Mouse (Mus musculus): ENCODE data around the gene Ppp1ca. TPM values are rescaled to one million over a fixed set of nuclear protein-coding genes. Genes with fewer than 3 reads are reported as not detected.
A peak's percentile ranks its signal among the peaks of the same experiment; 100 is the strongest.

The Ppp1ca gene
- total RNA-seq, 2 experiments from 2014 or later: 392 to 530 TPM

GRCm38 (mm10) chr19:4175368-4175947, 16.4 kb upstream of the Ppp1ca start, which contains the start of gene Carns1:
TSS of gene Carns1 (minus strand) at chr19:4175479.
- no peak for ATAC-seq (replicated peaks; ENCODE audit: low FRiP score, low TSS enrichment, poor library complexity, severe bottlenecking)

DNA sequence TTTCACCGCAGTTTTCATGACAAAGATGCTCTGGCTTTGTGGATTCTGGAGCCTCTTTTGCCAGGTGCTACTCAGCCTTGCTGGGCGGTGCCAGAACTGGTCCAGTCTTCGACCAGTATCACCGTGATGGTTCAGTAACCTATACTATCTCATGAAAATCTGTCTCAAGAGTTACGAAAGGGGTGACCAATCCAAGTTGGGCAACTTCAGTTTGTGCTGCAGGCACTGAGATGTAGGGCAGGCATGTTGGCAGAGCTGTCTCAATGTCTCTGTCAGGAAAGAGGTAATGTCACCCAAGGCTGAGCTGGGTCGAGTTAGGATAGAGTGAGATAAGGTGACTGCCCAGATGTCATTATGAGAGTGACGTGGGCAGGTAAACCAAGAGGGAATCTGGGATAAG, 11.5 kb upstream of the Ppp1ca start:
- ATAC-seq (replicated peaks; ENCODE audit: low FRiP score, low TSS enrichment, poor library complexity, severe bottlenecking): no peak

DNA sequence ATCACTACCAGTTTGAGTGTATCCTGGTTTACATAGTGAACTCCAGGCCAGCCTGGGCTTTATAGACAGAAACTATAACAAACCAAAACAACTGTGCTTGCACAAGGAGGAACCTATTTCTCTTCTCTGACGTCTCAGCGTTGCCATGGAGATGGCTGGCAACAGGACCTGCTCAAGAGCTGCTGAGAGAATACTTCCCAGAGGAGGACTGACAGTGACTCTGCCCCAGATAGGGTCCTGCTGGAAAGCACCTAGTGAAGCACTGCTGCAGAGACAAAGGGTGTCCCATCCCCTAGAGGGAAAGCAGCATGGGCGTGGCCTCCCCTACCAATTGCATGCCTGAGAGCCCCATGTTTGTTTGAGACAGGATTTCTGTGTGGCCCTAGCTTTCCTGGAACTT, 10.0 kb upstream of the Ppp1ca start:
- ATAC-seq (replicated peaks; ENCODE audit: low FRiP score, low TSS enrichment, poor library complexity, severe bottlenecking): peak; percentile 40; the same call in 1 of the 2 replicates

DNA sequence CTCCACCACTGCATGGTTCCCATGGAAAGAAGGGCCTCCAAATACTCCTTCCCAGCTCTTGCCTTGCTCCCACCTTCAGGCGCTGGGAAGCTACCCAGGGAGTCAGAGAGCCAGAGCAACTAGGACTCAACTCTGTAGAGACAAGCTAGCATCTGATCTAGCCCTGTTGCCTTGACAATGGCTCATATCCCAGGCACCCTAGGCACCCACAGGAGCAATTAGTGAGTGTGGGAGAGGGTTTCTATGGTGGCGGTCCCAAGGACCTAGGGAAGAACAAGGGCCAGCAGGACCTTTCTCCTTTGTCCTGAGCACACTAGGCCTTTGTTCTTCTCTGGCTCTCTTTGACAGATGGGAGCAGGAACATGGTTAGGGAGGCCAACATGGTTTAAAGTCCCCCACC, 8.2 kb upstream of the Ppp1ca start:
- no peak for ATAC-seq (replicated peaks; ENCODE audit: low FRiP score, low TSS enrichment, poor library complexity, severe bottlenecking)

DNA sequence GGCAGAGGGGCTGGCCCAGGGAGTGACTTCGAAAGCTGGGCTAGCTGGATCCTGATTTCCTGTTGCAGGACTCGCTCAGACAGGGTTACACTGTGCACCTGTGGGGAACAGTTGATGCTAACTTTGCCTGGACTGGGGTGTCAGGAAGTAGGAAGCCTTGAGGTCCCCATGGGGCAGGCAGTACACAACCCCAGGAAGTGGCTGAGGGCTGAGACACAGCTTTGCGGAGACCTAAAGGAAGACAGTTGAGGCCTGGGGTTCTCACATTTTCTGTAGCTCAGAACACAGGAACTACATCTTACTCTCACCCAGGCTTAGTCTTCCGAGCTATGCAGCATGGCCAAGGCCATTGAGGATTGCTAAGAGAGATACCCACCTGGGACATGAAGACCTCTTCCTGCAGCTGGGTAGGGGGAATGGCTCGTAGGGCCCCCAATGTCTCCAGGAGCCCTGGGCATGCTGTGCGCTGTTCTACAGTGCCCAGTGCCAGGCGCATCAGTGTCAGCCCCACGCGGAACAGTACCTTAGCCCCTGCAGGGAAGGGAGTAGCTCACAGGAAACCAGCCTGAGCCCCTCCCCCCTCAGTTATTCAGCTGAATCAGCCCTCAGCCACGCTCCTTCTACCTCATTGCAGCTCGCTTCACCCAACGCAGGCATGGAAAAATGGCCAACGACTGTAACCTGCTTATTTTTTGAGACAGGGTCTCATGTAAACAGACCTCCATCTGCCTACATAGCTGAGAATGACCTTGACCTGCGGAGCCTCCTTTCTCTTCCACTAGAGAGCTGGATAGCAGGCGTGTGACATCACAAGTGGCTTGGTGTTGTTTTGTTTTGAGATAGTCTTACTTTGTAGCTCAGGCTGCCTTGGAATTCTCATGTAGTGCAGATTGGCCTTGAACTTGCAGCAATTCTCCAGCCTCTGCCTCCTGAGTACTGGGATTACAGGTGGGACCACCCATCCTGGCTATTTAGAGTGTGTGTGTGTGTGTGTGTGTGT, 6.6 kb upstream of the Ppp1ca start:
- 0 out of 2 replicates have a peak, but pooled peaks have one; percentile 38 for ATAC-seq (replicated peaks; ENCODE audit: low FRiP score, low TSS enrichment, poor library complexity, severe bottlenecking)

DNA sequence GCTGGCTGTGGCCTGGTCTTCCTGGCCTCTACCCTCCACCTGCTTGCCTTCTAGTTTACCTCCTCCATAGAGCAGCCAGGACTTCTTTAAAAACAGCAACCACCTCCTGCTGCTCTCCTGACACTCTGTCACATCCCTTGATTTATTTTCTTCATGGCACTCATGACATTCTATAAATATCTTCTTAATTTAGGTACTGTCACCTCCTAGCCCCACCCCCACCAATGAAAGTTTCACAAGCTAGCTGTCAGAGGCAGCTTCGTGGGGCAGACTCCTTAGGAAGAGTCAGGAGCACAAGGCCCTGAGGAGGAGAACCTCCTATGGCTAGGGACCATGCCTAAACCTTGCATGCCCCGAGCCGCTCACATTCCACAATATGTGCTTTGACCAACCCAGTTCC, 4.6 kb upstream of the Ppp1ca start:
- no peak for ATAC-seq (replicated peaks; ENCODE audit: low FRiP score, low TSS enrichment, poor library complexity, severe bottlenecking)

GRCm38 (mm10) chr19:4189051-4189620, 2.7 kb upstream of the Ppp1ca start:
- ATAC-seq (replicated peaks; ENCODE audit: low FRiP score, low TSS enrichment, poor library complexity, severe bottlenecking): no peak

GRCm38 (mm10) chr19:4190831-4191334, 982 bp upstream of the Ppp1ca start, which contains the start of gene Tbc1d10c:
TSS of gene Tbc1d10c (minus strand) at chr19:4191284.
- no peak for ATAC-seq (replicated peaks; ENCODE audit: low FRiP score, low TSS enrichment, poor library complexity, severe bottlenecking)

GRCm38 (mm10) chr19:4192251-4192985, 553 bp downstream of the Ppp1ca start:
- no peak for ATAC-seq (replicated peaks; ENCODE audit: low FRiP score, low TSS enrichment, poor library complexity, severe bottlenecking)

- ATAC-seq (replicated peaks; ENCODE audit: low FRiP score, low TSS enrichment, poor library complexity, severe bottlenecking): no peak
Observed at GRCm38 (mm10) chr19:4193129-4193528, 1.3 kb downstream of the Ppp1ca start.

- ATAC-seq (replicated peaks; ENCODE audit: low FRiP score, low TSS enrichment, poor library complexity, severe bottlenecking): no peak
Observed at GRCm38 (mm10) chr19:4194021-4194724, 2.3 kb downstream of the Ppp1ca start.

GRCm38 (mm10) chr19:4194776-4195650, 3.1 kb downstream of the Ppp1ca start:
- no peak for ATAC-seq (replicated peaks; ENCODE audit: low FRiP score, low TSS enrichment, poor library complexity, severe bottlenecking)

DNA sequence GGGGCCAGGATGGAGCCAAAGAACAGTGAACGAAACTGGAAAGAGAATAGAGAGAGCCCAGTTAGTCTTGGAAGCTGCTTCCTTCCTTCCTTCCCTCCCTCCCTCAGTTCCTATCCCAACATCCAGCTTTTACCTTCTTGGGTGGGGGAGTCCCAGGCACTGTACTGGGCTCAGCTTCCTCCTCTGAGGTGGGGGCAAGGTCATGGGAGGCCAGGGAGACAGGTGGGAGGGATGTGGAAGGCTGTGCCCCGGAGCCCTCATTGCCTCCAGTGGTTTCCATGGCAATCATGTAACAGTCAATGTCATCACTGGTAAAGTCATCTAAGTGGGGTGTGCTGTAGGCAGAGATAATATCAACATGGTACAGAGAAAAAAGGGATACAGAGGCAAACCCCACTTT, 4.2 kb downstream of the Ppp1ca start:
- ATAC-seq (replicated peaks; ENCODE audit: low FRiP score, low TSS enrichment, poor library complexity, severe bottlenecking): no peak

DNA sequence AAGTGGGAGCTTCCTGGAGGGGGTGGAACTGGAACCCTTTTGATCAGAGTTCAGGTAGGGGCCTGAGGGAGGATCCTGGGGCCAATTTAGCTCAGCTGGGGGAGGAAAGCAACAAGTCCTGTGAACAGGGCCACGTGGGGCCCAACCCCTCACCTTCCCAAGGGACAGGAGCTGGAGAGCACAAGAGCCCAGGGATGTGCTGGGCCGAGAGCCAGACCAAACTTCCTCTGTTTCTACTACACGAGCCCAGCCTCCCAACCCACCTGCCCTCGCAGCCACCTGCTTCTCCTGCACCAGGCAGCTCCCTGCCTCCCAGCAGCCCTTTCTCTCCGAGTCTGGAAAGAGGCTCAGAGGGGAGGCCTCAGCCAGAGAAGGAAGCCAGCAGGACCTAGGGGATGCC, 4.7 kb downstream of the Ppp1ca start:
- no peak for ATAC-seq (replicated peaks; ENCODE audit: low FRiP score, low TSS enrichment, poor library complexity, severe bottlenecking)

DNA sequence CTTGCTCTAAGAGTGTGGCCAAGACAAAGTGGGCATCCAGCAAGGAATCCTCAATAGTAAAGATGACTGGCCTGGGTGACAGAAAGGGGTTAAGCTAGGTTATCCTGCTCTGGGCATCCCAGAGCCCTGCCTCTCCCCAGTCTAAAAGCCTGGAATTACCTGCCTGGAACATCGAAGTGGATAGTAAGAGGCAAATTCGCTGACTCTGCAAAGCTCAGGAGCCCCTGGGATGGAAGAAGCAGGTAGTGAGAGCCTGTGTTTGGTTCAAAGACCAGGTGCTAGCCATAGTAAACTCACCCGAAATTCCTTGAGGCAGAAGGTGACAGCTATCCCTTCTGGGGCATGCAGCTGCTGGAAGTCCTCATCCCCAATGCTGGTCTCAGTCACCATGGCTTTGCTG, 5.3 kb downstream of the Ppp1ca start:
- ATAC-seq (replicated peaks; ENCODE audit: low FRiP score, low TSS enrichment, poor library complexity, severe bottlenecking): no peak

GRCm38 (mm10) chr19:4201291-4201909, 9.5 kb downstream of the Ppp1ca start, which contains the start of gene Rad9a:
TSS of gene Rad9a (minus strand) at chr19:4201662.
- peak; percentile 84 for ATAC-seq (replicated peaks; ENCODE audit: low FRiP score, low TSS enrichment, poor library complexity, severe bottlenecking)

- no peak for ATAC-seq (replicated peaks; ENCODE audit: low FRiP score, low TSS enrichment, poor library complexity, severe bottlenecking)
Observed at GRCm38 (mm10) chr19:4202149-4202548, 10.3 kb downstream of the Ppp1ca start.
